Mouse (Mus musculus) right cerebral cortex, postnatal 36 days (tissue): ENCODE data around the gene Snx11.

Experiments used
- DNase-seq, 2 experiments: peaks; one replicate each; pipeline ENCODE4 v3.0.0; 2022; ENCODE audit warnings: low spot score in 2 of 2, mixed read lengths in 1 of 2

Snx11 gene

GRCm38 (mm10) chr11:96762742-96763470 is 14.5 kb downstream of the Snx11 start:
- no peak for DNase-seq

GRCm38 (mm10) chr11:96761984-96762383 is 15.4 kb downstream of the Snx11 start:
- DNase-seq: no peak

DNA sequence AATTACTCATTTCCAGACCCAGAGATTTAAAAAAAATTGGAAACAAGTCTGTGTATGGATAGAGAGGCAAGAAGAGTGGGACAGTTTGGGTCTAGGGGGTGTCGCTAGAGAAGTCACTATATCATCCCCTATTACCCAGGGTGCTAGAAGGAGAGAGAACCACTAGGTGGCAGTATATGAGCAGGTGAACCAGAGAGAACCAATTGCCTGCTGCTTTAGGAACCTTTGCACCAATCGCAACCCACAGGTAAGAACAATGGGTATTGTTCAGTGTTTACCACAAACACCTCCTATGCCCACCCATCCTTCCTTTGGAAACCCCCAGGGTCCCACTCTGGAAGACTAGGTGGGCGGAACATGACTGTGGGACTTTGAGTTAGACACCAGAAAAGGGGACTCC is 17.3 kb downstream of the Snx11 start:
- no peak for DNase-seq

- no peak for DNase-seq
Observed at GRCm38 (mm10) chr11:96758402-96758801, 19.0 kb downstream of the Snx11 start.

- no peak for DNase-seq
Observed at GRCm38 (mm10) chr11:96757421-96757820, 19.9 kb downstream of the Snx11 start.

DNA sequence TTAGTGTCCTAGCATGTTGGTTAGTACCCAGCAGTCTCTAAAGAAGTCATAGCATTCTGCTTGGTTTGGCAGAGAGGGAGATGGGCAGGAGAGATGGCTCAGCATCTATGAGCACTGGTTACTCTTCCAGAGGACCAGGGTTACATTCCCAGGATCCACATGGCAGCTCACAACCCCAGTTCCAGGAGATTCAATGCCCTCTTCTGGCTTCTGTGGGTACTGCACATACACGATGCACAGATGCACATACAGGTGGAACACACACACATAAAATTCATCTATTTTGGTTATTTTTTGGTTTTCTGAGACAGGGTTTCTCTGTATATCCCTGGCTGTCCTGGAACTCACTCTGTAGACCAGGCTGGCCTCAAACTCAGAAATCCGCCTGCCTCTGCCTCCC is 22.1 kb downstream of the Snx11 start:
- DNase-seq: no peak

- no peak for DNase-seq
Observed at GRCm38 (mm10) chr11:96747555-96747954, 29.8 kb downstream of the Snx11 start.

DNA sequence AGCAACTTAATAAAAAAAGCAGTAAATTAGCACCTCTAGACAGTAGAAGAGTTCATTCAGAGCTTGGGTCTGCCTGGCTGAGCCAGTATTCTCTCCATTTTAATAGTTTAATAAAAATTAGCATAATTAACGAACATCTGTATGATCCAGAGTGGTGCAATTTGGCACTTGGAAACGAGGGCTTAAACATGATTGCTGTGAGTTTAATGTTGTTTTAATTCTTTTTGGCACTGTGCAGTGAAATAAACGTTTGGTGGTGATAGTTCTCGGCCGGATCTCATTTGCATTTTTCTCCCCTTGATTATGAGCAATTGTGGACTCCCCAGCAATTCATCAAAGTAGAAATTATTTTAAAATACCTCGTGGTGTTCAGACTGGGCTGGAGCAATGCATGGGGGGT is 30.7 kb downstream of the Snx11 start:
- DNase-seq: no peak

GRCm38 (mm10) chr11:96743891-96744290 is 33.5 kb downstream of the Snx11 start:
- DNase-seq: no peak

GRCm38 (mm10) chr11:96743000-96743399 is 34.4 kb downstream of the Snx11 start:
- no peak for DNase-seq

GRCm38 (mm10) chr11:96741995-96742394 is 35.4 kb downstream of the Snx11 start:
- DNase-seq: peak; percentile 24 to 31

DNA sequence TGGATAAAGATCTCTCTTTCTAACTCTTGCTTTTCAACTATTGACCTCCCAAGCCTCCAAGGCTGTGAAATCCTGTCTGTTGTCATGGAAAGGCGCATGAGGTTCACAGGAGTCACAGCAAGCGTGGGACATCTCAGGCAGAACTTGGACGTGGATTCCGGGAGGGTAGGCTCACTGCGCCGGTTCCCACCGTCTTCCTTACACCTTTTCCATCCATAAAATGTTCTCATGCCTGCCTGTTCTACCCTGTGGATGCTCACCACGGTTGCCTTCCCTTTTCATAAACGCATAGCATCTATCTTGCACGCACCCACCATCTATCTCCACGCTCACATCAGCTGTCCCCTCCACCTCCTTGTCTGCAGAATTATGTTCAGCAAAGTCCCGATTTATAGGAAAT is 36.6 kb downstream of the Snx11 start:
- no peak for DNase-seq

DNA sequence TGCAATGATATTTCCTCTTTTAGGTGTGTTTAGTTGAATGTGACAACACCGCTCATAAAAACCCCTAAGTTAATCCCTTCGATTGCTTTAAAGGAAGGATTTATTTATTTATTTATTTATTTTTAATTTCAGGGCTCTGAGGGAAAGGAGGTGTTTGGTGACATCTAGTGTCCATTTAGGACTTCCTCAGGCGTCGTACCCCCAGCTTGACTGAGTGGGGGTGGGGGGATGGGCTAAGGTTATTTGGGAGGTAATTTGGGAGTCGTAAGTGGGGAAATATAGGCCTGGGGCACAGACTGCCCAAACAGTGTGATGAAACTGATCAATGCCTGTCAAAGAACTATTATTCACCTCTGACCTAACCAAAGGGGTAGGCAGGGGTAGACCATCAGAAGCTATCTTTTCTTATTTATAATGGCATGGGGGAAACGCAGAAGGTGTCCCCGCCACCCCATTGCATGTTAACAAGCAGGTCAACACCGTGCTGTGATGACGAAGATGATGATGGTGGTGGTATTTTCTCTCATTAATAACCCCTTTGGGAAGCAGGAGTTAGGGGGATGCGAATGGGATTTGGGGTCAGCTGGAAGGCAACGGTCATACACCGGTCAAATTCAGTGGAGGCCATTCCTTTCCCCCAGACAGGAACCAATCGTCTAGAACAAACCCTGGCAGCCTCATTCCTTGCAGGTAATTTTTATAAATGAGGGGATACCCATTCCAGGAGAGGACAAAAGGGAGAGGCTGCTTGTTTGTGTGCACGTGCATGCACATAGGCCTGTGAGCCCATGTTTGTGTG is 39.5 kb downstream of the Snx11 start:
- no peak for DNase-seq

DNA sequence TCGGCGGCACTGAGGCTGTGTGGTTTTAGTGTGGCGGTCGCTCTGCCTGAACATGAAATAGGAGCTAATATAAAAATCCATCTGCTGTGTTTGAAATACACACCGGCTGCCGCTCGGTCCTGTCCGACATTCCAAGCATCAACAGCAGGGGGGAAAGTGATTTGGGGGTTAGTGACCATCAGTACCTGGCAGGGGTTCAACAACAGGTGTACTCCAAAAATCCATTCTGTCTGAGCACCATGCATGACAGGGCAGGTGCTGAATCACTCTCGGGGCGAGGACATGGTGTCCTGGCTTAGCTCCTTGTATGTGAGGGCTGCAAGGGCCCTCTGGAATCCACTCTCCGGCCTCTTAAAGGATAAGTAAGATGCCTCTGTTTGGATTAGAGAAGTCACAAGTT is 41.0 kb downstream of the Snx11 start:
- DNase-seq: no peak

DNA sequence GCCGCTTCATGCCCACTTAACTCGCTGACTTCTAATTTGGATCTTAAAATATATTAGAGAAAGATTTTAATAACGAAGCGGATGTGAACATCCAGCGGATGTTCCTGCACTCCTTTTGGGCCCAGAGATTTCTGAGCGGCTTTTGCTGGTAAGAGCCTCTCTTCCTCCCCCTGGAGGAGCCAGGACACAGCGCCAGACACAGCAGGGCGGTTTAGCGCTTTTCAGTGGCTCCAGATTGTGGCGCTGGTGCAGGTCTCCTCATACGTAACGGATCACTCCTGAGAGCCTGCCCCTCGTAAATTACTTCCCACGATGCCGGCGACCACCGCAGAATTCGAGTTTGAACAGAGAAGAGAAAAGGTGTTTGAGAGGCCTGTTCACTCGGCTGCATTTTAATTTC is 41.5 kb downstream of the Snx11 start:
- DNase-seq: peak; percentile 23 to 43

DNA sequence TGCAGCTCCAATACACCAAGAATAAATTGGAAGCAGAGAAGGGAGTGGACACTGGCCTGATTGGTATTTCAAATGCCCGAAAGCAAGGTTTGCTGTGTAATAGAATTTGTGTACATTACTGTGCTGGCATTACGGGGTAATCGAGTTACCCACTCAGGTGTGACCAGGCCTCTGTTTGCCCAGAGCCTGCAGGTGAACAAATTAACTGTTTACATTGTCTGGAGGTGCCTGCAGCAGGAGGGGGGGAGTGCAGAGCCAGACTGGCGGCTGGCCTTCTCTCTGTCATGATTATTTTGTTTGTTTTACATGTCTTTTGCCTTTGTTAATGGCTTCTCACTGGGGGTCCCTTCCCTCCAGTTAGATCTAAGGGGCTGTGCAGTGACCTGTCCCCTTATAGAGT is 44.7 kb downstream of the Snx11 start:
- no peak for DNase-seq

DNA sequence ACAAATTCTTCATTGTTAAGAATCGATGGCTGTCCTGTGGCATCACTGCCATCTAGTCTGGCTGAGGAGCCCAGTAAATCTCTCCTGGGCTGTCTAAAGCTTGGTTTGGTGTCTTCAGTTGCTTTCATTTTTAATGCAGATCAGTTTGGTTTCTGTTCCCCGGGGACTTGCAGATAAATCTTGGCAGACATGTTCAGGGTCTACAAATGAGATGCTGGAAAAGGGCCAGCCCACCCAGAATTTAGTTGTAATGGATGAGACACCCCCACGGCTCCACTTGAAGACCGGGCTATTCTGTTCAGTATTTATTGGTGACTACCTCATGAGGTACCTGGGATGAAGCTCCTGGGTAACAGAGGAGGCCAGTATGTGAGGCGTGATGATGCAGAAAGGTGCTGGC is 47.0 kb downstream of the Snx11 start:
- no peak for DNase-seq

GRCm38 (mm10) chr11:96729462-96729861 is 47.9 kb downstream of the Snx11 start:
- no peak for DNase-seq

DNA sequence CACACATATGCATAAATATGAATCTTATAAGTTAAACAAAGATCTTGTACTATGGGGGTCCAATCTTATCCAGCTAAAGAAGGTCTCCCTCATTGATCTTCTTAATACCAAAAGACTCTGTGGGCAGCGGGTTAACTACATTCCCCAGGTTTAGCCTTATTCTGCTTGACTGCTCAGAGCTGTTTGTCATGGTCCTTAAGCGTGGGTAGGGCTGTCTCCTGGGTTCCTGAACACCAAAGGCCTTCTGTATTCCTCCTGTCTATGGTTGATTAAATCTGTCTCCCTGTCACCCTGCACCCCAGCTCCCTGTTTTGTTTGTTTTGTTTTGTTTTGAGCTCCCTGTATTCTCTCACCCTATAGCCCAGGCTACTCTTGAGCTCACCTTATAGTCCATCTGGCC is 48.8 kb downstream of the Snx11 start:
- DNase-seq: no peak

- DNase-seq: no peak
Observed at GRCm38 (mm10) chr11:96725833-96726232, 51.5 kb downstream of the Snx11 start.

DNA sequence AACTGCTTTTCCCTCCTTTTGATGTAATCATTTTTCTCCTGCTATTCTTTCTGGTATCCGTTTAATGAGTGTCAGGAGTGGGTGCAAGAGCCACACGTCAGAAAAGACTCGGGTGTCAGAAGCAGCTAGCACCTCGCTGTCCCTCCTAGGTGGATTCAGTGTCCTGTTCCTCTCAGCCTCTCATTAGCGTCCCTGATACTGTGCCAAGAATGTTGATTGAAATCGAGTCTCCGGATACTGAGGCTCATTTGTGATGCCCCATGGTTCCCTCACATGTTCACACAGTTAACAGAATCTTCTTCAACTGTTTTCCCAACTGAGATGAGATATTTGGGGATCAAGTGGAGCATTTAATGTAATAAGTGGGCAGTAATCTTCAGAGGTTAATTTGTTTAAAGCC is 58.8 kb downstream of the Snx11 start:
- no peak for DNase-seq
